Mouse (Mus musculus): ENCODE data around the gene Lat2. TPM values are rescaled to one million over a fixed set of nuclear protein-coding genes. Genes with fewer than 3 reads are reported as not detected.
"Not testable (repeated sequence)": the region's sequence is repeated elsewhere in the genome, so short reads cannot be mapped to it uniquely, and the experiment has no call there.

Gene Lat2
- total RNA-seq (2021) (1 to 10 TPM; 2.8 to 6.3 TPM), polyA plus RNA-seq (2012; rRNA removed) (1.9 and 2.7 TPM in 2 replicates)
- long read RNA-seq, partial matches to known transcripts, result 0 of 3 reads
- long read RNA-seq, other reads (novel, unspliced or antisense), result 1 of 3 reads

- no peak for DNase-seq
Observed at GRCm38 (mm10) chr5:134614802-134615201, at the start of gene Lat2. TSS of gene Lat2 (minus strand) at chr5:134615025.

- DNase-seq, result no peak
Observed at GRCm38 (mm10) chr5:134656708-134657107, 41.9 kb upstream of the Lat2 start.

- DNase-seq, result no peak
Observed at GRCm38 (mm10) chr5:134652015-134652414, 37.2 kb upstream of the Lat2 start.

- no peak for DNase-seq
Observed at GRCm38 (mm10) chr5:134650926-134651325, 36.1 kb upstream of the Lat2 start.

GRCm38 (mm10) chr5:134648976-134649375 is 34.2 kb upstream of the Lat2 start:
- not testable (repeated sequence) for DNase-seq

GRCm38 (mm10) chr5:134647394-134647793 is 32.6 kb upstream of the Lat2 start:
- DNase-seq, result no peak

- DNase-seq, result no peak
Observed at GRCm38 (mm10) chr5:134646461-134646860, 31.6 kb upstream of the Lat2 start.

- peak; percentile 74 for DNase-seq
Observed at GRCm38 (mm10) chr5:134644643-134645118, 29.9 kb upstream of the Lat2 start.

- no peak for DNase-seq
Observed at GRCm38 (mm10) chr5:134644121-134644520, 29.3 kb upstream of the Lat2 start.

GRCm38 (mm10) chr5:134640371-134640770 is 25.5 kb upstream of the Lat2 start:
- no peak for DNase-seq

GRCm38 (mm10) chr5:134639269-134639682 is 24.5 kb upstream of the Lat2 start, which contains the start of gene Eif4h:
TSS of gene Eif4h (minus strand) at chr5:134639490.
- peak; percentile 99 for DNase-seq

- no peak for DNase-seq
Observed at GRCm38 (mm10) chr5:134638461-134639268, 23.8 kb upstream of the Lat2 start.

- DNase-seq, result no peak
Observed at GRCm38 (mm10) chr5:134637820-134638367, 23.1 kb upstream of the Lat2 start.

GRCm38 (mm10) chr5:134632841-134633240 is 18.0 kb upstream of the Lat2 start:
- no peak for DNase-seq

- DNase-seq, result peak; percentile 55
Observed at GRCm38 (mm10) chr5:134630835-134631234, 16.0 kb upstream of the Lat2 start.

GRCm38 (mm10) chr5:134629508-134629907 is 14.7 kb upstream of the Lat2 start:
- DNase-seq, result no peak

GRCm38 (mm10) chr5:134622069-134622468 is 7.2 kb upstream of the Lat2 start:
- DNase-seq, result no peak

GRCm38 (mm10) chr5:134621099-134621640 is 6.3 kb upstream of the Lat2 start:
- no peak for DNase-seq

- no peak for DNase-seq
Observed at GRCm38 (mm10) chr5:134620457-134620856, 5.6 kb upstream of the Lat2 start.

GRCm38 (mm10) chr5:134617071-134617470 is 2.2 kb upstream of the Lat2 start:
- DNase-seq, result peak; percentile 78

GRCm38 (mm10) chr5:134615780-134616179 is 955 bp upstream of the Lat2 start:
- no peak for DNase-seq

GRCm38 (mm10) chr5:134615380-134615779 is 555 bp upstream of the Lat2 start:
- DNase-seq, result no peak

- no peak for DNase-seq
Observed at GRCm38 (mm10) chr5:134614296-134614695, 529 bp downstream of the Lat2 start.
